Mouse (Mus musculus) bone marrow macrophage, adult 2 months (primary cell): ENCODE measurements around the gene Srsf4.

Experiments used
- CTCF ChIP-seq: IDR thresholded peaks from 2 replicates; pipeline ENCODE4 v1.5.1; 2012; ENCODE audit warnings: low read depth, mild to moderate bottlenecking, low read length, moderate library complexity
- POLR2A ChIP-seq: IDR thresholded peaks from 2 replicates; pipeline ENCODE4 v1.6.1; 2012; ENCODE audit warnings: mild to moderate bottlenecking, low read depth, low read length, borderline replicate concordance

- TF ChIP-seq POLR2A (no peak), CTCF (no peak)
Measured at GRCm38 (mm10) chr4:131836891-131837491, 36.4 kb upstream of the Srsf4 start.
